Mouse (Mus musculus) hindbrain, embryonic 13.5 days (tissue): Measurements from ENCODE around the gene Rarres1. TPM values are rescaled to one million over a fixed set of nuclear protein-coding genes. Genes with fewer than 3 reads are reported as not detected.

Experiments
- ATAC-seq: fragments of 200-750 bp; cut with Nextera tagmentation; 2 replicates; pipeline ENCODE4 v1.8.0; 2017; ENCODE audit warnings: moderate TSS enrichment; ENCODE audit not compliant: low FRiP score
- H3K27ac ChIP-seq: fragments of 300-500 bp; sonication (generic); 2 replicates; pipeline ENCODE4 v1.5.1; 2015; ENCODE audit warnings: inconsistent platforms, mild to moderate bottlenecking, moderate library complexity
- H3K27me3 ChIP-seq: fragments of 300-500 bp; sonication (generic); 2 replicates; pipeline ENCODE4 v1.6.1; 2015; ENCODE audit warnings: mild to moderate bottlenecking, inconsistent platforms
- H3K36me3 ChIP-seq: fragments of 300-500 bp; sonication (generic); 2 replicates; pipeline ENCODE4 v1.6.1; 2015; ENCODE audit warnings: mild to moderate bottlenecking, inconsistent platforms
- H3K4me1 ChIP-seq: fragments of 300-500 bp; sonication (generic); replicated peaks from 2 replicates; pipeline ENCODE4 v1.6.1; 2015; ENCODE audit warnings: inconsistent platforms
- H3K4me2 ChIP-seq: fragments of 300-500 bp; sonication (generic); 2 replicates; pipeline ENCODE4 v1.6.1; 2015; ENCODE audit warnings: inconsistent platforms, mild to moderate bottlenecking, moderate library complexity
- H3K4me3 ChIP-seq: fragments of 300-500 bp; sonication (generic); 2 replicates; pipeline ENCODE4 v1.5.1; 2015; ENCODE audit warnings: mild to moderate bottlenecking, inconsistent platforms
- H3K9ac ChIP-seq: fragments of 300-500 bp; sonication (generic); 2 replicates; pipeline ENCODE4 v1.6.1; 2015; ENCODE audit warnings: mild to moderate bottlenecking, inconsistent platforms
- H3K9me3 ChIP-seq: fragments of 300-500 bp; sonication (generic); 2 replicates; pipeline ENCODE4 v1.6.1; 2016; ENCODE audit warnings: inconsistent platforms
- WGBS: fragments of 180-500 bp; shearing (Covaris S2); methylation state at CpG from one replicate; pipeline ENCODE4 v1.1.7; 2015; 5-methylcytosine and 5-hydroxymethylcytosine counted together
- polyA plus RNA-seq: library from polyadenylated mRNA; unstranded; fragments of >200 nt; fragmentation: Nextera tagmentation; extraction: Ambion mirVana; gene quantifications from 2 replicates; pipeline ENCODE4 v1.2.1, GENCODE M21; 2015

Gene Rarres1
- polyA plus RNA-seq, 1 experiment from 2014 or later = 1.3 TPM

DNA sequence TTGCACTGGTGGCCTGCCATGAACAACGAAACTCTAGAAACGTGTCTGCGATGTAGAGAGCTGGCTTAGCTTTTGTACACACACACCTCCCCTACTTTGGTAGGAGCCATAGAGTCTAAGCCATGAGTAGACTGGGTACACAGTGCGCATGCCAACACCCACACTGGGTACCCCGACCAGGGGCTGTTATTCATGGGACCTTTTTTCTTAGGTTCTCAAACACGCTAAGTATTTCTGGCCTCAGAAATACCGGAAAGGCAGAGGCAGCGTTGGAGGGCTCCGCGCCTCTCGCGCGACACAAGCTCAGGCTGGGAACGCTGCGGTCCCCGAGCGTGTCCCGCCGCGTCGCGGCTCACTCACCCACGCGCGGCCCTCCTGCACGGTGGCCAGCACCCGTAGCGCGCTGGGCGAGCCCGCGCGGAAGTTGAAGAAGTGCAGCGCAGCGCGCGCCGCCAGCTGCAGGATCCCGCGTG, 486 bp downstream of the Rarres1 start:
- H3K9me3 ChIP-seq = no peaks in the 10 kb centered on the region
- peak overlapping the region; percentile 78 for H3K9ac ChIP-seq
- H3K36me3 ChIP-seq = no peaks in the 10 kb centered on the region
- peak overlapping the region; percentile 65 for H3K4me3 ChIP-seq
- peaks cover 12% of the 10 kb centered on the region for H3K4me1 ChIP-seq
- 5% methylated on average over 40 of the region's 40 CpGs for WGBS
- H3K27ac ChIP-seq = no peak overlapping the region
- peak; percentile 64 for ATAC-seq
- peak overlapping the region; percentile 100 for H3K4me2 ChIP-seq
- peaks cover 43% of the 10 kb centered on the region for H3K27me3 ChIP-seq

DNA sequence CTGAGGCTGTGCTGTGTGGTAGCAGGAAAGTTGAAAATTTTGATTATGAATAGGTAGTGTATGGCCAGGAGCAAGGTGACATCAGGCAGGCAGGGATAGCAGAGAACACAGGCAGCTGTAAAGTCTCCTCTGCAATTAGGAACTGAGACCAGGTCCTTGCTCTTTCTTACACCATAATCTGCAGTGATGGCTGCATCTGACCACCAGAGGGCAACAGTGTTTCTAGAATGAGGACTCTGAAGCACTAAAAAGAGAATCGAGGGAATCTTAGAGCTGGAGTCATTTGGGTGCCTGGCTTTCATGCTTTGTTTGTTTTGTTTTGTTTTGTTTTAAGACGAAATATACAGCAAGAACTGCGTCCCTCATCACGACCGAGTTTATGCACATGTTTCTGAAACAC, 2.5 kb downstream of the Rarres1 start:
- H3K9me3 ChIP-seq = no peaks in the 10 kb centered on the region
- H3K4me2 ChIP-seq = no peak overlapping the region
- H3K27ac ChIP-seq = no peak overlapping the region
- peaks cover 12% of the 10 kb centered on the region for H3K4me1 ChIP-seq
- peaks cover 35% of the 10 kb centered on the region for H3K27me3 ChIP-seq
- H3K36me3 ChIP-seq = no peaks in the 10 kb centered on the region
- no peak overlapping the region for H3K4me3 ChIP-seq
- no peak overlapping the region for H3K9ac ChIP-seq
- ATAC-seq = peak; percentile 37; the same call in 1 of the 2 replicates
- WGBS = 6% methylated on average over 5 of the region's 5 CpGs

DNA sequence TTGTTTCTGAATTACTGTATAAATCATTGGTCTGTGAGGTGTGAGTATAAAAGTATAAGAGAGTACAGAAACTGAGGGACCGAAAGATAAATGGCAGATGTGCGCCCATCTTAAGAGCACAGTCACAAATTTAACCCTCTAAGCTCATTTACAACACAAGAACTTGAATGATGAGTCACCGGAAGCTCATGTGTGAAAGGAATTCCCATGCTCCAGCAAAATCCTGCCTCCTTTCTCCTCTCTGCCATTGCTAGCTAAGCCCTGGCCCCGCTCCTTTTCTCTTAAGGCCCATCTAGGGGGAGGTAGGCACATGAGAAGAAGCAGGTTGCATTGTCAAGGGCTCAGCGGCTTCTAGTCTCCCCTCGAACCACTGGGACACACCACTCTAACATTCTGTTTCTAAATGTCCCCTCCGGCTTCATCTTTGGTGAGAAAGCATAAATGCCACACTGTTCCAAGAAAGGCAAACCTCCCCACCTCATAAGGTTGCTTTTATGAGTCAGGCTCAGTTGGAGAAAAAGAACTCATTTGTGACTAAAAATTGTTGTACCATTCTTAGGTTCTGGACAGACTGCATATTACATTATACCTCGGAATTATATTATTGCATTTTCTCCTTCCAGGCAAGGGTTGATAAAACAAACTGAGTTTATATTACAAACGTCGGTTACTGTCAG, 7.0 kb downstream of the Rarres1 start:
- Histone ChIP-seq H3K4me2 (no peak overlapping the region), H3K4me3 (no peak overlapping the region), H3K27ac (no peak overlapping the region), H3K4me1 (no peaks in the 10 kb centered on the region), H3K9me3 (no peaks in the 10 kb centered on the region), H3K27me3 (peaks cover 4% of the 10 kb centered on the region; the same call in 1 of the 2 replicates), H3K36me3 (no peaks in the 10 kb centered on the region), H3K9ac (no peak overlapping the region)
- ATAC-seq = no peak
- WGBS = 88% methylated on average over 10 of the region's 10 CpGs

DNA sequence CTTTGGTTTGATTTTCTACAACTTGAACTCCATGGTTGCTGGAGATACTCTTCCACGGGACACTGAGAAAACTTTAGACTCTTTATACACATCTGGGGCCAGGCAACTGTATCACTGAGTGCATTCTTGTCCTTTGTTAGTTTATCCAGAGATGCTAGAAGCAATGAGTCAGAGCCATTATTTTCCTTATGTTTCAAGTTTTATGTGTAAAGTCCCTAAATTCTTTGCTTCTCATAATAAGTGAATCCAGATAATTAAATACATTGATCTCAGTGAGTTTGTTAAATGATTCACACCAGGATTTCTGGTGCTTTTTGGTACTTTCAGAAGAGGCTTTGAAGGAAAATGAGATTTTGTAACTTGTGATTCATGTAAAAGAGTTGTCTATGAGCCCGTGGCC, 10.0 kb downstream of the Rarres1 start:
- no peak overlapping the region for H3K4me3 ChIP-seq
- 0 out of 2 replicates have a peak, but pooled peaks cover 3% of the 10 kb centered on the region for H3K27me3 ChIP-seq
- no peak overlapping the region for H3K9ac ChIP-seq
- ATAC-seq = no peak
- no peaks in the 10 kb centered on the region for H3K4me1 ChIP-seq
- no peaks in the 10 kb centered on the region for H3K36me3 ChIP-seq
- H3K4me2 ChIP-seq = no peak overlapping the region
- H3K9me3 ChIP-seq = no peaks in the 10 kb centered on the region
- no peak overlapping the region for H3K27ac ChIP-seq
- 84% methylated on average over 2 of the region's 2 CpGs for WGBS

DNA sequence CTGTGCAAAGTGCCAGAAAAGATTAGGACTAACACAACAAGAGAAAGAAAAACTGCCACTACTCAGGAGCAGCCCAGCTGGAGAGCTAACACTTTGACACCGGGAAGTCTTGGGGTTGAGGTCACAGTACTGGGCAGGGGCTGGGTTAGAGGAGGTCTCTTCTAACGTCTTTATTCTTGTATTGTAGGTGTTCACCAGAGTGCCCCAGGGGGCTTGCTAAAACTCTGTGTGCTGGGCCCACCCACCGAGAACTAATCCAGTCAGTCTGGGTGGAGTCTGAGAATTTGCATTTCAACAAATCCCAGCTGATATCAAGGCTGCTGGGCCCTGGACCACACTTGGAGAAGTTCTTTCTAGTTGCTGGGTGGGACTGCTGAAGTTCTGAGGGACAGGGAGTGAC, 11.4 kb downstream of the Rarres1 start:
- Histone ChIP-seq H3K4me3 (no peak overlapping the region), H3K9ac (no peak overlapping the region), H3K27ac (no peak overlapping the region), H3K27me3 (0 out of 2 replicates have a peak, but pooled peaks cover 3% of the 10 kb centered on the region), H3K4me1 (no peaks in the 10 kb centered on the region), H3K9me3 (no peaks in the 10 kb centered on the region), H3K4me2 (no peak overlapping the region), H3K36me3 (no peaks in the 10 kb centered on the region)
- 2% methylated on average over 3 of the region's 3 CpGs for WGBS
- ATAC-seq = no peak

DNA sequence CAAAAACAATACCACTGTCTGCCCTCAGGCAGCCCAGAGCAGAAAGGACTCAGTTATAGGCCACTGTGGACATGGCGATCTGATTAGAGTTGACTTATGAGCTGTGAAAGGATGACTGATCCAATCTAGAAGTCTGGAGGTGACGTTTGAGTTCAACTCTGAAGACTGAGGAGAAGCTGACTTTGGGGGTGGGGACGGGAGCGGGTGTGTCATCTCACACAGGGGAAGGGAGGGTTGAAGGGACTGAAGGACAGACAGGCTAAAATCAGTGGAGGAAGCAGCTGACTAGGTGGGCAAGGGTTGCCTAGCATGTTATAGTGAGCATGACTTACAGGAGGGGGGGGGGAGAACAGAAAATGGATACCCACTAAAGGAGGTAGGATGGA, 15.9 kb downstream of the Rarres1 start:
- no peak overlapping the region for H3K4me3 ChIP-seq
- 0 out of 2 replicates have a peak, but pooled peaks cover 3% of the 10 kb centered on the region for H3K27me3 ChIP-seq
- no peak for ATAC-seq
- H3K27ac ChIP-seq = no peak overlapping the region
- 96% methylated on average over 4 of the region's 4 CpGs for WGBS
- no peaks in the 10 kb centered on the region for H3K36me3 ChIP-seq
- H3K9ac ChIP-seq = no peak overlapping the region
- no peaks in the 10 kb centered on the region for H3K9me3 ChIP-seq
- no peaks in the 10 kb centered on the region for H3K4me1 ChIP-seq
- H3K4me2 ChIP-seq = no peak overlapping the region

DNA sequence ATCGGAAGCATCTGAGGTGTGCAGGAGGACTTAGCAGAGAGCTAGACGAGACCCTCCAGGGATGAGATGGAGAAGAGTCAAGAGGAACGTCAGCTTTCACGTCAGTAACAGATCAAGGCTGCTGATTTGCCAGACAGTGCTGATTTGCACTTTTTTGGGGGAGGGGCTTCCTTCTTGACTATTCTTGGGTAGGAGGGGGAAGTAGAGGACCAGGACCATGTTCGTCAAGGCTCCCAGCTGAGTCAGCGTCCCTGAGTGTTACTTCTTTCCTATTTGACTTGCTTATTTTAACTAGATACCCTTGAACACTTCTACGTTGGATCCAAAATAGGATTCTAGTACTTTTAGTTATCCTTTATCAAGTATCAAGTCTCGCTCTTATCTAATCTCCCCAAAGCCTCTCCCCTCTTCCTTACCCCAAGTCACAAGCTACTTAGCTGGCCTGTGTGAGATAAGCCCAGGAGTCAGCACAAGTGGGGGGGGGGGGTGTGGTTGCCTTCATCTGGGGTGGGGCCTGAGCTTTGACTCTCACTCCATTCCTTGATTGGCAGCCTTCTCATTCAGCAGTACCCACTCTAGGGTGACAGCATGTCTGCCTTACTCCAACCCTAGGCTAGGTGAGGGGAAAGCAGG, 16.4 kb downstream of the Rarres1 start:
- H3K4me3 ChIP-seq = no peak overlapping the region
- 0 out of 2 replicates have a peak, but pooled peaks cover 1% of the 10 kb centered on the region for H3K27me3 ChIP-seq
- no peaks in the 10 kb centered on the region for H3K4me1 ChIP-seq
- no peak overlapping the region for H3K4me2 ChIP-seq
- ATAC-seq = no peak
- no peaks in the 10 kb centered on the region for H3K36me3 ChIP-seq
- no peak overlapping the region for H3K27ac ChIP-seq
- no peaks in the 10 kb centered on the region for H3K9me3 ChIP-seq
- WGBS = 95% methylated on average over 8 of the region's 8 CpGs
- H3K9ac ChIP-seq = no peak overlapping the region

DNA sequence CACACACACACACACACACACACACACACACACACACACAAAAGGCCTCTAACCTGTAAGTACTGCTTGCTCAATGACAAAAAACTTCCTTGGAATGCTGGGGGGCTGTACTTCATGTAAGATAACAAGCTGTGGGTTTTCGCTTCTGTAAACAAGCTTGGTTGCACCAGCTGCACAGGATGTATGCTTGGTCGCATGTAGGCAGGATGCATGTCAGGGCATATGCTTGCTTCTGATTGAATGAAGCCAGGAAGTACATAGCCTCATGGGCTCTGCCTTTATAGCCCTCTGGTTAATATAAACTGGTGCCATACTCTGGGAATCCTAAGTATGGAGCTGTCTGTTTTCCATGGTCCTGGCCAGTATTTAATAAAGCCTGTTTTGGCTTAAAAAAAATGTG, 17.3 kb downstream of the Rarres1 start:
- Histone ChIP-seq H3K4me3 (no peak overlapping the region), H3K9me3 (no peaks in the 10 kb centered on the region), H3K4me2 (no peak overlapping the region), H3K27ac (no peak overlapping the region), H3K27me3 (no peaks in the 10 kb centered on the region), H3K36me3 (no peaks in the 10 kb centered on the region), H3K4me1 (no peaks in the 10 kb centered on the region), H3K9ac (no peak overlapping the region)
- 91% methylated on average over 2 of the region's 2 CpGs for WGBS
- ATAC-seq = no peak

DNA sequence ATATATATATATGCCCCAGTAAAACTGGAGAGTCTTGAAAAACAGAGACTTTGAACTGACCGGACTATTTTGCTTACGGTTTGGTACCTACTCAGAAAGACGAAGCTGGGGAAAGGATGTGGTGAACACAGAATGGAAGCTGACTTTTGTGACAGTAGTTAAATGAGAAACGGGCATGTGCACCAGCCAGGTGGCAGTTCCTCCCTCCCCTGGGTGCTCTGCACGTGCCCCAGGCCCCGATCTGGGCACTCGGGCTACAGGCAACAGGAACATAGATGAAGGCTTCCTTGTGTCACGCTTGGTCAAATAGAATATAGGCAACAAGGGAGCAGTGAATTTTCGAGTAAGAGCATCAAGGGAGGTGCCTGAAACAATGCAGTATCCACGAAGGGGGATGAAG, 19.0 kb downstream of the Rarres1 start:
- no peak for ATAC-seq
- Histone ChIP-seq H3K9ac (no peak overlapping the region), H3K4me2 (no peak overlapping the region), H3K4me3 (no peak overlapping the region), H3K36me3 (no peaks in the 10 kb centered on the region), H3K4me1 (no peaks in the 10 kb centered on the region), H3K27ac (no peak overlapping the region), H3K27me3 (no peaks in the 10 kb centered on the region), H3K9me3 (no peaks in the 10 kb centered on the region)
- WGBS = 84% methylated on average over 10 of the region's 10 CpGs

DNA sequence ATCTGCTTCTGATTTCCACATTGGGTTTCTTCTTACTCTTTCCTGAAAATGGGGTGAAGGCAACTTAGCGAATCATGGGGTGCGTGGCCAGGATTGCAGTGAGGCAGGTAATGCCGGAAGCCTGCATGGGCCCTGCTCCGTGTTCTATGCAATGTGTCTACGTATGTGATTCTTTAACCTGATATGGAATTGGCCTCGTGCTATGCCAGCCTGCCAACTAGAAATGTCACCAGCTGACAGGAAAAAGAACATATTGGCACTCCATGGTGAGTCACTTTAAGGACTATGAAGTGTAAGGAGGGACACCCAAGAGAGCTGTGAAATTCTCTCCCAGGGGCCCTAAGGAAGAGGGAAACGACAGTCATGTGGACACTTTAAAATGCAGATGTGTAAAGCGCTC, 22.2 kb downstream of the Rarres1 start:
- no peak overlapping the region for H3K27ac ChIP-seq
- ATAC-seq = no peak
- H3K4me3 ChIP-seq = no peak overlapping the region
- no peaks in the 10 kb centered on the region for H3K4me1 ChIP-seq
- H3K9me3 ChIP-seq = no peaks in the 10 kb centered on the region
- 88% methylated on average over 8 of the region's 8 CpGs for WGBS
- H3K4me2 ChIP-seq = no peak overlapping the region
- no peak overlapping the region for H3K9ac ChIP-seq
- no peaks in the 10 kb centered on the region for H3K27me3 ChIP-seq
- H3K36me3 ChIP-seq = no peaks in the 10 kb centered on the region

DNA sequence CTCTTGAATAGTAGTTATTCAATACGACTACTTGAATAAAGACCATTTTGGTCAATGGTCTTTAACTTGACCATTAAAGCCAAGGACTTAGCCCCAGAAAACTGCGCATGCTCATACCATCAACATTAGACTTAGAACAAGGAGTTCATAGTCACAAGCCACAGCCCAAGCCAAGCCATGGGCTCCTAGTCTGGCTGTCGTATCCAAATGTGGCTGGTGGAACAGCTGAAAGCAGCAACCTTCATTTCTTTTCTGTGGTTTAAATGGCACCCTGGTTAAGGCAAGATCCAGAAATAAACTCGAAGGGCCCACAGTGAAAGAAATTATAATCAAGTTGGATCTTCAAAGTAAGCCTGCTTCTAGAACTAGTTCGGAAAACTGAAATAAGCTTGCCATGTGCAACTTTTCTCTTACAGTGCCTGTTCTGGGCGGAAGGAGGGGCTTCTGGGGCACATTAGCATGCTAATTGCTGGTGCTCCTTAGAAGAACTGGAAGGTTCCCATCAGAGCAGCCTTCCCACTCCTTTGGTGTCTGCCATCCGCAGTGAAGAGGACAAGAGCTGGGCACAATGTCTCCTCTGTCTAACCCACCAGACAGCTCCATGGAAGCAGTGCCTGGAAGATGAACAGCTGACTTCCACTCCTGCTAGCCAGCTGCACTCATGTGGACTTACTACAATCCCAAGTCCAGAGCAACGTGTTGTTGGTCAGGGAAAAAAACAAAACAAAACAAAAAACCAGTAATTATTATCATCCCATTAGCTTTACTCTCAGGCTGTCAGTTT, 23.0 kb downstream of the Rarres1 start:
- H3K4me2 ChIP-seq = no peak overlapping the region
- WGBS = 82% methylated on average over 8 of the region's 8 CpGs
- H3K27me3 ChIP-seq = no peaks in the 10 kb centered on the region
- no peak overlapping the region for H3K4me3 ChIP-seq
- no peak overlapping the region for H3K9ac ChIP-seq
- H3K9me3 ChIP-seq = no peaks in the 10 kb centered on the region
- H3K4me1 ChIP-seq = no peaks in the 10 kb centered on the region
- ATAC-seq = no peak
- no peak overlapping the region for H3K27ac ChIP-seq
- H3K36me3 ChIP-seq = no peaks in the 10 kb centered on the region

DNA sequence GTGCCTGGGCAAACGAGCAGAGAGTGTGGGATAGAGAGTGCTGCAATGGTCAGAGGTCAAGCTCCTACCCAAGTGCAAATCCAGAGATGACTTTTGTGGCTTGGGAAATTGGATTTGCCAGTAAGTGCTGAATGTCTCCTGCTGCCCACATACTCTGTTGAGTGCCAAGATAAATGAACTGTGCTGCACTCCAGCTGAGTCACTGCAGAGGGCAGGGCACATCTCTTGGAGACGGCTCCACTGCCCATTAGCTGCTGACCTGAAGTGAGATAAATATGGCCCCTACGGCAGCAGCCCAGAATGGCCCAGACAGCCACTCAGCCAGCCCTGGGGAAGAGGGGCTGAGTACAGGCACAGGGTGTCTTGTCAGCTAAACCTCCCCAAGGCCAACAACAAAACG, 25.2 kb downstream of the Rarres1 start:
- no peak for ATAC-seq

More for the DNA sequence above, 25.2 kb downstream of the Rarres1 start:
- no peak overlapping the region for H3K27ac ChIP-seq
- no peak overlapping the region for H3K4me2 ChIP-seq
- H3K9me3 ChIP-seq = no peaks in the 10 kb centered on the region
- no peak overlapping the region for H3K4me3 ChIP-seq
- no peak overlapping the region for H3K9ac ChIP-seq
- H3K36me3 ChIP-seq = no peaks in the 10 kb centered on the region
- 59% methylated on average over 4 of the region's 4 CpGs for WGBS
- no peaks in the 10 kb centered on the region for H3K4me1 ChIP-seq
- no peaks in the 10 kb centered on the region for H3K27me3 ChIP-seq
